Mouse (Mus musculus): ENCODE results near the gene Cdh23.

DNA sequence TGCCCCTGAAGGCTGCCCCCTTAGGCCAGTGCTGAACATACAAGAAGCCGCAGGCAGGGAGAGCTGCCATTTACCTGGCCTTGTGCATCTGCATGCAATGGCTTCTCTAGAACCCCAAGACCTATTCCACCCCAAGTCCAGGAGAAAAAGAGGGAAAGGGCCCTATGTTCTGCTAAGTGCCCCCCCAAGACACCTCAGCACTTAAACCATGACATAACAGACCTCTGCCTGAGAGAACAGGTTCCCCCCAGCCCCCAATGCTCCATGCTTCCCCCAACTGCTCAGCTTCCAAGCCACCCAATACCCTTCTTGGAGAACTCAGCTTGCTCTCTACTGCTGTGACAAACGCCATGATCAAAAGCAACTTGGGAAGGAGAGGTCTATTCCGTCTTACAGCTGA is 17.4 kb downstream of the Cdh23 start:
- no peak for TF ChIP-seq POLR2A (IDR thresholded peaks at IDR 0.05; ENCODE audit: borderline replicate concordance, extremely low read depth, insufficient read depth, insufficient read length, poor library complexity, severe bottlenecking)
- TF ChIP-seq CTCF (IDR thresholded peaks at IDR 0.05; ENCODE audit: borderline replicate concordance, extremely low read depth, insufficient read depth, insufficient read length): no peak

All from brain, embryonic 14.5 days (tissue).